Mouse (Mus musculus) frontal cortex, adult 2 months (tissue): ENCODE measurements around the gene Trib2. TPM values are rescaled to one million over a fixed set of nuclear protein-coding genes. Genes with fewer than 3 reads are reported as not detected.
A peak's percentile ranks its signal among the peaks of the same experiment; 100 is the strongest.

ENCODE experiments used
- DNase-seq, 2 experiments: peaks; one replicate each; pipeline ENCODE4 v3.0.0; 2022; ENCODE audit warnings: low spot score in 1 of 2; ENCODE audit errors: extremely low spot score in 1 of 2
- polyA plus RNA-seq: library from polyadenylated mRNA; depleted of rRNA; stranded (reverse); fragments of >200 nt; gene quantifications from 2 replicates; pipeline ENCODE4 v1.2.3, GENCODE M21; 2012; rRNA removed

The Trib2 gene
- 25.3 and 29.4 TPM in 2 replicates for polyA plus RNA-seq

DNA sequence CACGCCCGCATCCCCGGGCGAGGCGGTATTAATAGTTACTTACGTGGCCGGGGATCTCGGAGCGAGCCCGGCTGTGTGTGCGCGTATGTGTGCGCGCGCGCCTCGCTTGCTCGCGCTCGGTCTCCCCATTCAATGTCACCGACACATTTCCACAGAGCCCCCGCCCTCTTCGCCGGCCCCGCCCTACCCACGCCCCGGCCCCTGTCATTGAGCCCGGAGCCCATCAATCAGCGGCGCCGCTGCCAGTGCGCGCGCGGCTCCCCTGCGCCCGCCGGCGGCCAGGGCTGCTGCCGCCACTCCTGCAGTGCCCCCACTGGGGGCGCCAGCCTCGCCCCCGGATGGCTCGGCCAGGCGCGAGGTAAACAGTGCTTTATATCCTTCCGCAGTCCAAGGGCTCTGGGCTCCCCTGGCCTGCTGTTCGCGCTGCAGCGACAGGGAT, at the start of gene Trib2:
Trib2 (minus strand) TSS at position 183 of the 439 bp plus-strand sequence.
- DNase-seq: peak; percentile 83 to 91

DNA sequence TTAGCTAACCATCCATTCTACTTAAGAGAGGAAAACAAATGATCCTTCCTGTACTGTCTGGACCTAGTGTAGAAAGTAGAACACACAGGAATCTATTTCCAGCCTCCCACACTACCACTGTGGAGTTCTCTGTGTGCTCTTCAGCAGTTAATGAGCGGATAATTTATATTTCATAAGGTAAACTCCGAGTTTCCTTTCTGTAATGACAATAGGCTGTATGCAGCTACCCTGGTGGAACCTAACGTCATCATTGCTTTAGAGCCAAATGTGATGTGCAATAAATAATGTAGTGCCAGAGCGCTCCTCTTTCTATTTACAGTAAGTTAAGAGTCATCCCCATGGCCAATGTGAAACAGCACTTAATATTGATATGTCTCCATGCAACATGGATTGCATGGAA, 41.3 kb upstream of the Trib2 start:
- no peak for DNase-seq

DNA sequence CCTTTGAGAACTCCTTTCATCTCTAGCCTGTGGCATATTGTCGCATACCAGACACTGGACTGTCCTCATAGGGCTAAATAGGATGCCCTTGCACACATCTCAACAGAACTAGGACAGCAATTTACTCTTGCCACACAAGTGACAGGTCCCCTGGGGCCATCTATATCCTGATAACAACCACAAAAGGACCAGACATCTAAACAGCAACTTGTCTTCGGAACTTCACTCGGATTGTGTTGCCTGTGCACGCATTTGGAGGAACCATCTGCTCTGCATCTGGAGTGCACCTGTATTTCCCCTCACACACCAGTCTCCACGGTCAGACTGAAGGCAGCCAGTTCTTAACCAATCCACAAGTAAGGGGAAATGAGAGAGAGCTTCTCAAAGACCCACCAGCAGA, 39.2 kb upstream of the Trib2 start:
- no peak for DNase-seq

DNA sequence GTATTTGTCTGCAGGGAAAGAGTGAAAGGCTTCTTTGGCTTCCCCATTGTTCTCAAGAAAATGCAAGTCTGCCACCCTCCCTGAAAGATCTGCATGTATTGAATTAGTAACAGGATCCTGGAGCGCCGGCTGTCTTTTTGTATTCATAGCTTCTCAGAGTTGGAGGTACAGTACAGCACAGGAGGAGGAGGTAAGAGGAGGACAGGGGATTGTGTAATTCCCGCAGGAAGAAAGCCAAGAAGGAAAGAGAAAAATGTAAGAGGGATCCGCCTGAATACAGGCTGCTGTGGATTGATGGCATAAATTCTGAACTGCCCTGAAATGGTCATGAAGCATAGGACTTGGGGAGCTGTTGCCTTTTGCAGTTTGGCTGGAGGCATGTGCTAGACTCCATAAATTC, 36.1 kb upstream of the Trib2 start:
- DNase-seq: peak; percentile 41 to 73

DNA sequence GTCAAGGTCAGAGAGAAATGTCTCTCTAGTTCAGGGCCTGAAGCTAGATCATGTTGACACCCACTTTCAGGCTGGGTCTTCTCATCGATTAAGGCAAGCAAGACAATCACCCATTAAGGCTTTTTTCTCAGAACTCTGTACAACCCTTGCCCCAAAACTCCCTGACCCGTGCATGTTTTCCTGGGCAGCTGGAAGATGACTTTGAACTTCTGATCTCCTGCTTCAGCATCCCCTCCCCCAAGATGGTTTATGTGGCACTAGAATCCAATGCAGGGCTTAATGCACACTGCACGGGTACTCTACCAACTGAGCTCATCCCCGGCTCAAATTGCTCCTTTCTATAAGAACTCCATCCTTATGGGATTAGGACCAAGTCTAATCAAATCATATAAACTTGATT, 35.3 kb upstream of the Trib2 start:
- no peak for DNase-seq

DNA sequence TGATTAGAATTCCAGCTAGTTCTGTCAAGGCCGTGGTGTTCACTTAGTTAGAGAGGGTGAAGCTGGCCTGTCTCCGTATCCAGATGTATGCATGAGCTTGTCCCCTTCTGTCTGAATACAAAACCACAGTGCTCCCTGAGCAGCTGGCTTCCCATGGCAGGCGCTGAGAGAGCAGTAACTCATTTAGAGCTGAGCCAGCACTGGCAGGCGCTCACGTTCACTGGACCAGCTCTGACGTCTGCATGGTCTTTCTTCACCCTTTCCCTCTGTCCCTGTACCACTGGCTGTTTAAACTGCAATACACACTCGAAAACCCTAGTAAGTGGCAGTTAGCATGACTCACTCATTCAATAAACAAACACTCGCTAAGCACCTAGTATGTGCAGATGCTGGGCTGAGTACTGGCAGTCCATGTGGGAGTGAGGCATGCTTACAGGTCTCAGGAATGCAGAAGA, 33.7 kb upstream of the Trib2 start:
- DNase-seq: no peak

DNA sequence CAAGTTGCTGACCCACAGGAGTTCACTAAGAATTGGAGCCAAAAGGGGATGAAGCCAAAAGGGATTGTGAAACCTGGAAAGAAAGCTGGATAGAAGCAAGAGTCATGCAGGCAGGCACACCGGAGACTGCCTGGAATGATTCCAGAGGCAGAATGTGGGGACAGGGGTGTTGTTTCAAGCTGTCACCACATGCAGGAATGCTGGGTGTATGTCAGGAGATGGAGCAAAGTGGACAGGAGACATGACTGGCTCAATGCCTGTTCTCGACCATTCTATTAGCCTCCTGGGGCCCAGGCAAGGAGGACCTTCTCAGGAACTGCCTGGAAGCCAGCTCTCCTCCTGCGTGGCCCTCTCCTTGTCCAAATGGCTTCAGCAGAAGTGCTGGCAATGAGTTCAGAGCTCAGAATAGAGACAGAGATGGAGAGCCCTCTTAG, 33.2 kb upstream of the Trib2 start:
- no peak for DNase-seq

DNA sequence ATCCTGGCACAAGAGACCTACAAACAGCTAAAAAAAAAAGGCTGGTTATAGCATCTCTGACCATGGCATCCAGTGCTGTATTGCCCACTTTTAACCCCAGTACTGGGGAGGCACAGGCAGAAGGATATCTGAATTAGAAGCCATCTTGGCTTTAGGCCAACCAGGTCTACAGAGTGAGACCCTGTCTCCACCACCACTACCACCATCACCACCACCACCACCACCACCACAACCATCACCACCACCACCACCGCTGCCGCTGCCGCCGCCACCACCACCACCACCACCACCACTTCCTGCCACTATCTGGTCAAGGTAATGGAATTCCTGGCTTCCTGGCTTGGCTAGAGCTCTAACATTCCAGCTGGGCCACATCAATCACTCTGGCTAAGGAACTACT, 31.7 kb upstream of the Trib2 start:
- DNase-seq: no peak

DNA sequence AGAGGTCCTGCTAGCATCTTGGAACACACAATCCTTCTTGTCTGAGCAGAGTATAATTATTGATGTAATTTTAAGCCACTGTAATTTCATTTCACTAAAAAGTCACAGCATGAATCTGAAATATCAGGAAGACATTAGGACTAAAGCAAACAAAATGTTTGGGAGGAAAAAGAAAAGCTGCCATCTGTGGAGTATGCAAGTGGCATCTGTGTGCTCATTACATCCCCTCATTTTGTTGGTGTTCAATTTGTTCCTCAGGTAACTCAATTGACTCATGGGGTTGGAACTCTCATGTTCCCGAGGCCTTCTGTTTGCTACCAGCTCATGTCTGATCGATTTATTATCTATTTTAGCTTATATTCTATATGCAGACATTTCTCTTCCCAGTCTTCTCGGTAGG, 28.0 kb upstream of the Trib2 start:
- no peak for DNase-seq

DNA sequence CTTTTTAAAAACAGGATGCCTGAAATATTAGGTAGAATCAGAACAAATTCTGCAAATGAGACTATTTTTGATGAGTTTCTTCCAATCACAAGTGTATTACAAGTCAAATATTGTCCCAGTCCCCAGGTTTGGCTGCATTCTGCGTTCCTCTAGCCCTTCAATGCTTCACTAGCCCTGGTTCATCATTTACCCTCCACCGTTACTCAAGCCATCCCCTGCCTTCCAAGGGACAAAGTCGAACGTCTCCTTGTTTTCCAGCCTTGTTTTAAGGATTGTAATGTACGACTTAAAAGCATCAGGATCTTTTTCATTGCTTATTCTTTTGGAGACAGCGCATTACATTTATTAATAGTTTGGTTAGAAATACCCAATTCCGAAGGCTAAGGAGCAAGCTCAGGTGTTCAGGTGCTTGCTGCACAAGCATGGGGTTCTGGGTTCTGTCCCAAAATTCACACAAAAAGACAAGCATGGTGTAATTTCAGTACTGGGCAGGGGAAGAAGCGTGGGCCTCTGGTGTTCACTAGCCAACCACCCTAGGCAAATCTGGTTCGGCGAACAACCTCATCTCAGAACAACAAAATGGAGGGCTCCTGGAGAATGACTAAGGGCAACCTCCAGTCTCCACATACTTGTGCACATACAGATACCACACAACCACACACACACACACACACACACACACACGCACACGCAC, 24.3 kb upstream of the Trib2 start:
- no peak for DNase-seq

DNA sequence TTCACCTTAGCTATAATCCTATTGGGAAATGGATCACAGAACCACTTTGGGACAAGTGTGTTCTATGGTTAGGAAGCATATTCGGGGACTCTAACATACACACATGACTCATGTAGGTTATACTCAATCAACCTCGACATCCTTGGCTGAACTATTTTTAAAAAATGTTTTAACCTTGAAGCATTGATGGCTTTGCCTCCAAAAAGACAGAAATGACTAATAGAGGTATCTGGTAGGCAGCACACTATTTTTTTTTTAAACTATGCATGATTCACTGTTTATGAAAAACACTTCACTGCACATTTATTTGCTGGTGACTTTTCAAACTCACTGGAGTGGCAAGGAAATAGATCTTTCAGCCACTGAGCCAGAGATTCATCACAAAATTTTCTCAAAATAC, 21.5 kb upstream of the Trib2 start:
- no peak for DNase-seq

DNA sequence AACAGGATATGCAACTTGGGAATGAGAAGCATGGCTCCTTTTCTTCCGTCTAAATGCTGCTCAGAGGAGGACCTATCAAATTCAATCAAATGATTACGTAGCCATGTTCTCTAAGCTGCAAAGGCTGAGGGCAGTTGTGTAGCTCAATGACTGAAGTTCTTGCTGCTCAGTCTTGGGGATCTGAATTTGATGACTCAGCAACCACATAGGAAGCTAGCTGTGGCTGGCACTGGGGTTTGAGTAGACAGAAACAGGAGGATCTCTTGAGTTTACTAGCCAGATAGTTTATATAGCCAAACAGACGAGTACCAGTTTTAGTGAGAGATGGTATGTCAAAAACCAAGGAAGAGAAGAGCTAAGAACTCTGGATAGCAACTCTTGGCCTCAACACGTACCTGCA, 20.8 kb upstream of the Trib2 start:
- DNase-seq: no peak

DNA sequence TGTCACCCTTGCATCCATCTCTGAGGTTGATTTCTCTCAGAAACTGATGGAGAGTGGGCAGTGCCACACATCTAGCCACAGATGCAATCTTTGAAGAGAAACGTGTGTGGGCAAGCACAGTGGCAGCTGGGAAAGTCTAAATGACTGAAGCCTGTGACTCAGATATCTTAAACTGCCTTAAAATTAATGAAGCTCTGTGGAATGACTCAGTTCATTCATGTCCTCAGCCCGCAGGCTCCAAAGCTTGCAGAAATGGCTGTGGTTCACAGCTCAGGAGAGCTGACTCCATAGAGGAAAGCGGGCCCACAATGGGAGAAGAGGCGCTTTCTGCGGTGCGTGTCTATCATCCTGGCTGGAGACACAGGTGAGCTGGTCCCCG, 15.9 kb upstream of the Trib2 start:
- DNase-seq: peak; percentile 70 to 78

DNA sequence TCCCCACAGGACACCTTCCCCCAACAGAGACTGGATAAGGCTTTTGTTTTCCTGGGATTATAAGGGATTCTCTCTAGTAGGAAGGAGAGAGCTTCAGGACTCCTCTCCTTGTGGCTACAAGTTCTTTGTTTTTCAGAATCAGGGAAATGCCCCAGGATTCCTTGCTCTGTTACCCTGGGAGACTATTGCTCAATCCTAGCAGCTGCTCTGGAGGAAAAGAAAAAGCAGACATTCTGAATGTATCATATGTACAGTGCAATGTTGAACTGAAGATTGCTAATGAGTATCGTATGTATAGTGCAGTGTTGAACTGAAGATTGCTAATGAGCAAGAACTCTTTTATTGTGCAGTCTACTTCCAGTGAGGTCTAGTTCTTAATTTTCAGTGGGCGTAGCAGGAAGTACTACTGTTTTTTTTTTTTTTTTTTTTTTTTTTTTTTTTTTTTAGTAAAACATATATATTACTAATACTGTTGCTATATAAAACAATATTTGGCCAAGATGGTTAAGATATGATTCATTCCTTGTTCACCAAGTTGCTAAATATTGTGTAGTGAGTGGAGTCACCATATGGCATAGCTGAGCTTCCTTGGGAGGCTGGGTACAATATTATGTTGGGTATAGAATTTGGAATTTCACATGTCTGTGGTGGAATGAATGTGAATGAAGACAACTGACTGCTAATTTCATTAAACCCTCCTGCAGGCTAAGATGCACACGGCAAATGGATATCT, 15.4 kb upstream of the Trib2 start:
- peak in 1 of 2 experiments; percentile 50 for DNase-seq

DNA sequence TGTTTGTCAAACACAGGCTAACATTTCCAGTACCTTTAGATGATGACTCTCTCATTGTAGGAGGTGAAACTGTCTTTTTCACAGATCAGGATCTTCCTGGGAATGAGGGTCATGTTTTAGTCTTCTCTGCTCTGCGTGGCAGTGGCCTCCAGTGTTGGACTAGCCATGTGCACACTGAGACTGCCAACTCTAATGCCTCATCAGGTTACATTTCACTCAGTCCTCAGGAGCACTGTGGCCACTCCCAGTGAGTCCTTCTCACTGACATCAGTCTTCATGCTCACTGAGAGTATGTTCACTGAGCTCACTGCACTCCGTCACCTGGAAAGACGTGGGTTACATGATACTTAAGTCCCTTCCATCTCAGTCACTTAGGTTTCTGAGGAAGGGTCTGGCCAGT, 14.0 kb upstream of the Trib2 start:
- DNase-seq: no peak

DNA sequence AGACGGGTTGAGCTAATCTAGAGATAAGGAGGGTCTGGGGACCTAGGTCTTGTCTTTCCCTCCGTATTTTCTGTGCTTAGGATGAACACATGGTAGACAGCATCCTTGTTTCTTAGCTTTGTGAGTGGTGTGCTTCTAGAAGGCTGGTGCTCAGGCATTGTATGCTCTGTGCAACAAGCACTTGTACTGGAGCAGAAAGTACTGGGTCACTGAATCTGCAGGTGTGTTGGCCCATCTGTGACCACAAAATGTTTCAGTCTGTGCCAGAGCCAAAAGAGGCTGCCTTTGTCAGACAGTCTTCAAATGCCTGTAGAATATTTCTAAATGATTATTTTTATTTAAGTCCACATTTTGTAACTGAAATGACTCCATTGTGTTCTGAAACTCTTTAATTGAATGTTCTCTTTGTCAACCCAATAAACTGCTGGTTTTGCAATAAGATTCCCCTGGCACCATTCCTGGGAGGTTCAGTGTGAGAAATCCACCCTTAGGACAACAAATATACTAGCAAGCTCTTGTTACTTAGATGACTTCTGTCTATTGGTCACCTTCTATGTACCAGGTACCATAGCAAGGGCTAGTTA, 12.2 kb upstream of the Trib2 start:
- no peak for DNase-seq

DNA sequence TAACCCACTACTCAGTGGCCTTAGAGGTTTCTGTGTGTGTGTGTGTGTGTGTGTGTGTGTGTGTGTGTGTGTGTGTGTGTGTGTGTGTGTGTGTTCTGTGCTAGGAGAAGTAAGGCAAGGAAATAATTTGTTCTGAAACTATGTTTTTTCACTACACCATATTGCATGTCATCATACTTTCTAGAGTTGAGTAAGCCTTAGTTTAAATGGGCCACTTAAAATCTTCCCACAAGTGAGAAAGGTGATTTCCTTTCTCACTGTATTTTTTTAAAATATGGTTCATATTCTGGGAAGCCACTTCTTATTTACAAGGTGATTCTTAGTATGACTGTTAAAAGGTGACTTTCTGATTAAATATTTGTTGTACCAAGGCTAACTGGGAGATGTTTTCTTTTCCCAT, 4.3 kb upstream of the Trib2 start:
- DNase-seq: no peak

DNA sequence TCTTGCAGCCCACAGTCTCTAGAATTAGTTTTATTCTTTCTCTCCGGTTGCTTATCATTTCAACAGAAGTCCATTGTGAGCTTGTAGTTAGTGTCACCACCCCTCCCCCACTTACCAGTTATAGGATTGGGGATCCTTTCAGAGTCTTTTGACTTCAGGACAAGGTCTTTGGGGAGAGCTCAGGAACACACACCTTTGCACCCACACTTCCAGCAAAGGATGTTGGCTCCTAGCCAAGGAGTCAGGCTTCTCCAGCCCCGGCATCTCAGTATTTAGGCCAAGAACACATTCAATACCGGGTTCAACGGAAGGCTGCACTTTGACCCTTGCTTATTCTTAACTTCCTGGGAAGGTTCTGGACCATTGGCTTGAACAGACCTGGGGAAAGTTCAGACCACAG, 643 bp upstream of the Trib2 start:
- no peak for DNase-seq

DNA sequence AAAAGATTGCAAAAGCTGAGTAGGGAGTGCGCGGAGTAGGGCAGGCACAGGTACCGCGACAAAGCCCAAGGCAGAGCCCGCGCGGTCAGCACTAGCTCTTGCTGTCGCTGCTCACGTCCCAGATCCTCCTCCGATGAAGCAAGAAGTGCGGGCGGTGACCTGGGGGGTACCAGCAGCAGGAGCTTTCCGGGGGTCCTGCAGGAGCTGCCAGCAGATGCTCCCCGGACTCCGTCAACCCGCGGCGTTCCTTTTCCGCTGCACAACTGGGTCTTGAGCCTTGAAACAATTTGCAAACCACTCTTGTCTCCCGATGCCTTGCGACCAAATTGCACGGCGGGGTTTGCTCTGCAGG, 492 bp downstream of the Trib2 start:
- DNase-seq: no peak

DNA sequence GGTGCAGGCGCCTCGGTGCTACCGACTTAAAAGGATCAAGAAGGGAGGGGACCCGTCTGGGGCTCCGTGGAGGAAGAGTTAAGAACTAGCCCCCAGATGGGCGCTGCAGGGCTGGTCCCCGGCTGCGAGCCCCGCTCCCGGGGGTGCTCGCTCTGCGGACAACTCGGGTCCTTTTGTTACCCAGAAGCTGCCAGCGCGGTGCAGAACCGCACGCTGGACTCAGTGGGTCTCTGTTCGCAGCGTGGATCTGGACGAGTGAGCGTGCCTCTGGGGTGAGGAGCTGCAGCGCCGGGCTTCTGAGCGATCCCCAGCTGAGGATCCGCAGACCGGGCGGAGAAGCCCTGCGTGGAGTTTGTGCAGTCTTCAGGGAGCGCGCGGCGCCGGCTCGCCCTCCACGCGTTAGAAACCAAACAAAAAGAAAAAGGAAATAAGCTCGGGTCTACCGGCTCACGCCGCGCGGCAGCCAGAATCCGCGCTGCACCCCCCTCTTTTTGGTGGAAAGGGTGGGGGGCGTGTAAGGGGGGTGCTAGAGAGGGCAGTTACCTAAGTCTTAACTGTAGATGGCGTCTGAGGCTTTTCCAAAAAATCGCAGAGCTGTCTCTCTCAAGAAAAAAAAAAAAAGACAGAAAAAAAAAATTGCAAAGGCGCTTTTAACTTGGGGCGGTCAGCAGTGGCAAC, 1.0 kb downstream of the Trib2 start:
- peak; percentile 38 to 73 for DNase-seq

DNA sequence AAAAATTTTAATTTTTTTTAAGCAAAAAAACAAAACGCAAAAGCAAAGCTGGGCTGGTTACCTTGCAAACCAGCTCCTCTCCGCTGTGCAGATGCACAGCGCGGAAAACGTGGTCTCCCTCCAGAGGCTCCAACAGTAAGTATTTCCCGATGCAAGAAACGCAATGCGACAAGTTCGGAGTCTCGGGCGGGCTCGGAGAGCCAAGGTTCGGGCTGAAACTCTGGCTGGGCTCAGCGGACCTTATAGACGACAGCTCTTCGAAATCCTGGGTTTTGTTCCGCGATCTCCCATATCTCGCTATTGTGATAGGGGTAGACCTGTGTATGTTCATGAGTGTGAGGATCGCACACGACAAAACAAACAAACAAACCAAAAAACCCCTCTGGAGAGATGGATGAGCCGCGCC, 1.5 kb downstream of the Trib2 start:
- peak in 1 of 2 experiments; percentile 54 for DNase-seq
